Mouse (Mus musculus) lung, embryonic 16.5 days (tissue): Measurements from ENCODE around the gene Ovch2. TPM values are rescaled to one million over a fixed set of nuclear protein-coding genes. Genes with fewer than 3 reads are reported as not detected.

Experiments
- ATAC-seq: fragments of 200-750 bp; cut with Nextera tagmentation; 2 replicates; pipeline ENCODE4 v1.8.0; 2017; ENCODE audit warnings: low read depth, mild to moderate bottlenecking, moderate library complexity
- H3K27ac ChIP-seq: fragments of 300-500 bp; sonication (generic); 2 replicates; pipeline ENCODE4 v1.5.1; 2014; ENCODE audit warnings: mild to moderate bottlenecking, control low read depth, low read length
- H3K27me3 ChIP-seq: fragments of 300-500 bp; sonication (generic); 2 replicates; pipeline ENCODE4 v1.6.1; 2014; ENCODE audit warnings: low read depth, low read length, mixed read lengths; ENCODE audit not compliant: control insufficient read depth, insufficient read depth
- H3K36me3 ChIP-seq: fragments of 300-500 bp; sonication (generic); 2 replicates; pipeline ENCODE4 v1.6.1; 2014; ENCODE audit warnings: low read length; ENCODE audit not compliant: control insufficient read depth, insufficient read depth
- H3K4me1 ChIP-seq: fragments of 300-500 bp; sonication (generic); replicated peaks from 2 replicates; pipeline ENCODE4 v1.6.1; 2014; ENCODE audit warnings: low read length, mixed read lengths; ENCODE audit not compliant: control insufficient read depth, insufficient read depth
- H3K4me2 ChIP-seq: fragments of 300-500 bp; sonication (generic); 2 replicates; pipeline ENCODE4 v1.6.1; 2014; ENCODE audit warnings: low read depth, low read length, control low read depth
- H3K4me3 ChIP-seq: fragments of 300-500 bp; sonication (generic); 2 replicates; pipeline ENCODE4 v1.5.1; 2014; ENCODE audit warnings: mild to moderate bottlenecking, low read length, control low read depth
- H3K9ac ChIP-seq: fragments of 300-500 bp; sonication (generic); 2 replicates; pipeline ENCODE4 v1.6.1; 2014; ENCODE audit warnings: low read length, control low read depth
- H3K9me3 ChIP-seq: fragments of 300-500 bp; sonication (generic); 2 replicates; pipeline ENCODE4 v1.6.1; 2016; ENCODE audit warnings: low read length; ENCODE audit not compliant: control insufficient read depth
- WGBS: fragments of 180-500 bp; shearing (Covaris S2); extraction: QIAGEN DNeasy Blood & Tissue Kit; methylation state at CpG from one replicate; pipeline ENCODE4 v1.1.7; 2014; 5-methylcytosine and 5-hydroxymethylcytosine counted together
- polyA plus RNA-seq: library from polyadenylated mRNA; unstranded; fragments of >200 nt; fragmentation: Nextera tagmentation; extraction: Ambion mirVana; gene quantifications from 2 replicates; pipeline ENCODE4 v1.2.1, GENCODE M21; 2015

Gene Ovch2
- polyA plus RNA-seq, 1 experiment from 2014 or later, result not detected

GRCm38 (mm10) chr7:107787977-107788620 lies 12.9 kb downstream of the Ovch2 start:
- no peak for ATAC-seq
- Histone ChIP-seq H3K27ac (no peak overlapping the region), H3K27me3 (no peaks in the 10 kb centered on the region), H3K4me1 (no peaks in the 10 kb centered on the region), H3K9me3 (no peaks in the 10 kb centered on the region), H3K4me3 (no peak overlapping the region), H3K4me2 (no peak overlapping the region), H3K36me3 (no peaks in the 10 kb centered on the region), H3K9ac (no peak overlapping the region)
- 51% methylated on average over 3 of the region's 3 CpGs for WGBS

GRCm38 (mm10) chr7:107779611-107780010 lies 21.4 kb downstream of the Ovch2 start:
- Histone ChIP-seq H3K4me1 (no peaks in the 10 kb centered on the region), H3K4me2 (no peak overlapping the region), H3K36me3 (no peaks in the 10 kb centered on the region), H3K27me3 (no peaks in the 10 kb centered on the region), H3K9ac (no peak overlapping the region), H3K9me3 (no peaks in the 10 kb centered on the region), H3K27ac (no peak overlapping the region), H3K4me3 (no peak overlapping the region)
- no peak for ATAC-seq
- 37% methylated on average over 4 of the region's 4 CpGs for WGBS

- no peak overlapping the region for H3K4me3 ChIP-seq
- H3K36me3 ChIP-seq, result no peaks in the 10 kb centered on the region
- H3K9ac ChIP-seq, result no peak overlapping the region
- no peaks in the 10 kb centered on the region for H3K4me1 ChIP-seq
- no peak overlapping the region for H3K4me2 ChIP-seq
- 53% methylated on average over 1 of the region's 1 CpGs for WGBS
- H3K27ac ChIP-seq, result no peak overlapping the region
- no peaks in the 10 kb centered on the region for H3K27me3 ChIP-seq
- no peak for ATAC-seq
- no peaks in the 10 kb centered on the region for H3K9me3 ChIP-seq
Measured at GRCm38 (mm10) chr7:107778216-107778615, 22.8 kb downstream of the Ovch2 start.

GRCm38 (mm10) chr7:107770812-107771211 lies 30.2 kb downstream of the Ovch2 start:
- no peak for ATAC-seq
- H3K4me1 ChIP-seq, result no peaks in the 10 kb centered on the region
- H3K27ac ChIP-seq, result no peak overlapping the region
- H3K4me3 ChIP-seq, result no peak overlapping the region
- H3K27me3 ChIP-seq, result no peaks in the 10 kb centered on the region
- H3K9ac ChIP-seq, result no peak overlapping the region
- H3K9me3 ChIP-seq, result no peaks in the 10 kb centered on the region
- no peak overlapping the region for H3K4me2 ChIP-seq
- no peaks in the 10 kb centered on the region for H3K36me3 ChIP-seq
- WGBS, result 50% methylated on average over 6 of the region's 6 CpGs

GRCm38 (mm10) chr7:107757308-107758151 lies 43.5 kb downstream of the Ovch2 start, which contains the start of gene Cyb5r2:
Gene Cyb5r2, minus strand, starts transcription at chr7:107758032.
- H3K4me3 ChIP-seq, result peak within 1 kb of the TSS; percentile 29
- no peaks in the 10 kb centered on the region for H3K9me3 ChIP-seq
- H3K27me3 ChIP-seq, result no peaks in the 10 kb centered on the region; the same call in 1 of the 2 replicates
- no peak within 1 kb of the TSS for H3K27ac ChIP-seq
- H3K4me2 ChIP-seq, result peak within 1 kb of the TSS; percentile 51
- no peaks in the 10 kb centered on the region for H3K36me3 ChIP-seq
- peak within 1 kb of the TSS; percentile 41; the same call in 1 of the 2 replicates for H3K9ac ChIP-seq
- H3K4me1 ChIP-seq, result peaks cover 4% of the 10 kb centered on the region; the same call in 1 of the 2 replicates
- ATAC-seq, result peak; percentile 67; the same call in 1 of the 2 replicates
- WGBS, result 11% methylated on average over 23 of the region's 23 CpGs

GRCm38 (mm10) chr7:107756748-107757147 lies 44.3 kb downstream of the Ovch2 start:
- Histone ChIP-seq H3K4me3 (no peak overlapping the region), H3K27me3 (no peaks in the 10 kb centered on the region; the same call in 1 of the 2 replicates), H3K9ac (no peak overlapping the region), H3K4me2 (no peak overlapping the region), H3K36me3 (no peaks in the 10 kb centered on the region), H3K4me1 (peaks cover 4% of the 10 kb centered on the region; the same call in 1 of the 2 replicates), H3K9me3 (no peaks in the 10 kb centered on the region), H3K27ac (no peak overlapping the region)
- 80% methylated on average over 2 of the region's 2 CpGs for WGBS
- ATAC-seq, result no peak

- ATAC-seq, result no peak
- Histone ChIP-seq H3K4me1 (peaks cover 4% of the 10 kb centered on the region; the same call in 1 of the 2 replicates), H3K4me2 (no peak overlapping the region), H3K9me3 (no peaks in the 10 kb centered on the region), H3K27me3 (no peaks in the 10 kb centered on the region; the same call in 1 of the 2 replicates), H3K9ac (no peak overlapping the region), H3K27ac (no peak overlapping the region), H3K4me3 (no peak overlapping the region), H3K36me3 (no peaks in the 10 kb centered on the region)
- 61% methylated on average over 3 of the region's 3 CpGs for WGBS
Measured at GRCm38 (mm10) chr7:107755905-107756304, 45.1 kb downstream of the Ovch2 start.

GRCm38 (mm10) chr7:107752031-107752520 lies 48.9 kb downstream of the Ovch2 start:
- H3K9me3 ChIP-seq, result no peaks in the 10 kb centered on the region
- no peak overlapping the region for H3K9ac ChIP-seq
- no peak overlapping the region for H3K27ac ChIP-seq
- ATAC-seq, result no peak
- H3K27me3 ChIP-seq, result no peaks in the 10 kb centered on the region
- WGBS, result 77% methylated on average over 10 of the region's 10 CpGs
- H3K36me3 ChIP-seq, result no peaks in the 10 kb centered on the region
- H3K4me1 ChIP-seq, result no peaks in the 10 kb centered on the region
- H3K4me3 ChIP-seq, result no peak overlapping the region
- H3K4me2 ChIP-seq, result no peak overlapping the region

GRCm38 (mm10) chr7:107749721-107750120 lies 51.3 kb downstream of the Ovch2 start:
- Histone ChIP-seq H3K9ac (no peak overlapping the region), H3K9me3 (no peaks in the 10 kb centered on the region), H3K27me3 (no peaks in the 10 kb centered on the region), H3K4me2 (no peak overlapping the region), H3K27ac (no peak overlapping the region), H3K4me3 (no peak overlapping the region), H3K36me3 (no peaks in the 10 kb centered on the region), H3K4me1 (no peaks in the 10 kb centered on the region)
- WGBS, result 64% methylated on average over 4 of the region's 4 CpGs
- ATAC-seq, result no peak
